Mouse (Mus musculus): Measurements from ENCODE around the gene Mef2a. TPM values are rescaled to one million over a fixed set of nuclear protein-coding genes. Genes with fewer than 3 reads are reported as not detected.

The Mef2a gene
- total and polyA plus RNA-seq, 3 experiments, result 9.6 to 13.4 TPM; not detected in 1

DNA sequence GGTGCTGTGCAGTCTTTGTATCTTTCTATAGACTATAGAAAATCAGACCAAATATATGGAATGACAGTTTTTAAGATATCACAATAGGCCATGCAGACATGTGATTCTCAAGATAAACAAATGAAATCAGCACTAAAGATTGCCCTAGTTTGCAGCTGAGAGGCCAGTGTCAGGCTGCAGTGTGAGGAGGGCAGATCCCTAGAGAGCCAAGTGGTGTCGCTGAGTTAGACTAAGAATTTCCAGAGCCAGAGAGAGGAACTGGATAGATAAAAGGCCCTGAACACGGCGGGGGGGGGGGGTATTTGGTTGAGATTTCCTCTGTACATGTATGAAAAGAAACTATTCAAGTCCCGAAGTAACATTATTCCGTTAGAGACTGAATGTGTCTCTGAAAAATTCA, 28.7 kb upstream of the Mef2a start:
- Histone ChIP-seq H3K9me3 (replicated peaks; ENCODE audit: insufficient read depth, low read length) (no peaks in the 10 kb centered on the region), H3K9ac (ENCODE audit: control insufficient read depth, low read depth, low read length, poor library complexity, severe bottlenecking) (no peak overlapping the region), H3K27ac (ENCODE audit: control insufficient read depth, low read depth, low read length) (no peak overlapping the region), H3K4me1 (ENCODE audit: control insufficient read depth in 1 of 2, insufficient read depth in 2 of 2, low read length in 2 of 2) (no peaks in the 10 kb centered on the region), H3K36me3 (ENCODE audit: control insufficient read depth in 1 of 2, insufficient read depth in 2 of 2, low read length in 2 of 2) (no peaks in the 10 kb centered on the region), H3K79me2 (ENCODE audit: control insufficient read depth, insufficient read depth, low read length, poor library complexity) (no peaks in the 10 kb centered on the region), H3K4me3 (ENCODE audit: control insufficient read depth in 1 of 2, insufficient read depth in 1 of 2, low read depth in 2 of 2, low read length in 2 of 2) (no peak overlapping the region), H3K27me3 (ENCODE audit: control insufficient read depth in 1 of 2, insufficient read depth in 2 of 2, low read length in 2 of 2) (peaks cover 0 to 4% of the 10 kb centered on the region in 2 experiments; a peak in 2 of 4 replicates)
- TF ChIP-seq BHLHE40 (IDR thresholded peaks at IDR 0.05; ENCODE audit: borderline replicate concordance, low read depth, low read length) (no peak), TAL1 (IDR thresholded peaks at IDR 0.05; ENCODE audit: low read length) (no peak), POLR2AphosphoS5 (IDR thresholded peaks at IDR 0.05; ENCODE audit: borderline replicate concordance, low read depth, low read length) (no peak)
- DNase-seq (ENCODE audit: low read depth, low spot score), result no peak

DNA sequence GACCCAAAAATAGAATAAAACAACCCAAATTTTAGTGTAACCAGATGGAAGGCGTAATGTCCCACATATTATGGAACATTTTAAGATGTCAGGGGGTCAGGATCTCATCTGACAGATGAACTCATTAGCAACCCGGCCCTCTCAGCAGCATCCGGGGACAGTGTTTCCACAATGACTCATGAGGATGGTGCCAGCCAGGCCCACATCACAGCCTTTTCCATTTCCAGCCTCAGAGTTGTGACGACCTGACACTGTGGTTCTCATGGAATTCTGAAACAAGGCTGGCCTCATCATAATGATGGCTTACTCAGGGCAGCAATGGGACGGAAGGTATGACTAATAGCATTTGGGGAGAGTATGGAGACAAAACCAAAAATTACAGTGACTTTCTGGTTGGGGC, 18.1 kb upstream of the Mef2a start:
- Histone ChIP-seq H3K9ac (ENCODE audit: control insufficient read depth, low read depth, low read length, poor library complexity, severe bottlenecking) (no peak overlapping the region), H3K79me2 (ENCODE audit: control insufficient read depth, insufficient read depth, low read length, poor library complexity) (no peaks in the 10 kb centered on the region), H3K4me3 (ENCODE audit: control insufficient read depth in 1 of 2, insufficient read depth in 1 of 2, low read depth in 2 of 2, low read length in 2 of 2) (no peak overlapping the region), H3K27ac (ENCODE audit: control insufficient read depth, low read depth, low read length) (no peak overlapping the region), H3K4me1 (ENCODE audit: control insufficient read depth in 1 of 2, insufficient read depth in 2 of 2, low read length in 2 of 2) (no peaks in the 10 kb centered on the region), H3K27me3 (ENCODE audit: control insufficient read depth in 1 of 2, insufficient read depth in 2 of 2, low read length in 2 of 2) (no peaks in the 10 kb centered on the region; a peak in 1 of 4 replicates), H3K9me3 (replicated peaks; ENCODE audit: insufficient read depth, low read length) (no peaks in the 10 kb centered on the region), H3K36me3 (ENCODE audit: control insufficient read depth in 1 of 2, insufficient read depth in 2 of 2, low read length in 2 of 2) (no peaks in the 10 kb centered on the region)
- no peak for DNase-seq (ENCODE audit: low read depth, low spot score)
- TF ChIP-seq CTCF (IDR thresholded peaks at IDR 0.05 in 2 of 3, conservative IDR thresholded peaks at IDR 0.05 in 1 of 3; ENCODE audit: control insufficient read depth in 1 of 3, insufficient read depth in 1 of 3, low read depth in 2 of 3, low read length in 3 of 3, poor library complexity in 1 of 3, severe bottlenecking in 1 of 3) (no peak), UBTF (IDR thresholded peaks at IDR 0.05; ENCODE audit: borderline replicate concordance, insufficient read depth, low read depth, low read length) (no peak), RAD21 (IDR thresholded peaks at IDR 0.05; ENCODE audit: low read depth, low read length) (no peak), CHD1 (IDR thresholded peaks at IDR 0.05; ENCODE audit: low read depth, low read length) (no peak), MAFK (IDR thresholded peaks at IDR 0.05; ENCODE audit: borderline replicate concordance, low read depth, low read length) (no peak), SIN3A (IDR thresholded peaks at IDR 0.05; ENCODE audit: low read length) (no peak), JUND (IDR thresholded peaks at IDR 0.05; ENCODE audit: low read depth, low read length) (no peak), POLR2AphosphoS5 (IDR thresholded peaks at IDR 0.05; ENCODE audit: borderline replicate concordance, low read depth, low read length) (no peak), ZKSCAN1 (IDR thresholded peaks at IDR 0.05; ENCODE audit: low read depth, low read length) (no peak), GATA1 (IDR thresholded peaks at IDR 0.05; ENCODE audit: low read depth, low read length) (no peak), TCF12 (IDR thresholded peaks at IDR 0.05; ENCODE audit: low read depth, low read length) (no peak), HCFC1 (IDR thresholded peaks at IDR 0.05; ENCODE audit: low read depth, low read length) (no peak), NELFE (IDR thresholded peaks at IDR 0.05; ENCODE audit: low read depth, low read length) (no peak), USF1 (IDR thresholded peaks at IDR 0.05; ENCODE audit: low read depth, low read length) (no peak), MAZ (IDR thresholded peaks at IDR 0.05; ENCODE audit: low read depth, low read length) (no peak), ELF1 (IDR thresholded peaks at IDR 0.05; ENCODE audit: low read depth, low read length) (no peak), KAT2A (conservative IDR thresholded peaks at IDR 0.05; ENCODE audit: low read depth, low read length) (no peak), EP300 (IDR thresholded peaks at IDR 0.05; ENCODE audit: low read depth in 1 of 2, low read length in 2 of 2) (no peak), RCOR1 (IDR thresholded peaks at IDR 0.05; ENCODE audit: low read depth, low read length) (no peak), MYC (IDR thresholded peaks at IDR 0.05; ENCODE audit: low read depth, low read length) (no peak)

Measured in MEL (cell line).